8 mouse cellular contexts compared by ENCODE assay signal in the genomic region with DNA sequence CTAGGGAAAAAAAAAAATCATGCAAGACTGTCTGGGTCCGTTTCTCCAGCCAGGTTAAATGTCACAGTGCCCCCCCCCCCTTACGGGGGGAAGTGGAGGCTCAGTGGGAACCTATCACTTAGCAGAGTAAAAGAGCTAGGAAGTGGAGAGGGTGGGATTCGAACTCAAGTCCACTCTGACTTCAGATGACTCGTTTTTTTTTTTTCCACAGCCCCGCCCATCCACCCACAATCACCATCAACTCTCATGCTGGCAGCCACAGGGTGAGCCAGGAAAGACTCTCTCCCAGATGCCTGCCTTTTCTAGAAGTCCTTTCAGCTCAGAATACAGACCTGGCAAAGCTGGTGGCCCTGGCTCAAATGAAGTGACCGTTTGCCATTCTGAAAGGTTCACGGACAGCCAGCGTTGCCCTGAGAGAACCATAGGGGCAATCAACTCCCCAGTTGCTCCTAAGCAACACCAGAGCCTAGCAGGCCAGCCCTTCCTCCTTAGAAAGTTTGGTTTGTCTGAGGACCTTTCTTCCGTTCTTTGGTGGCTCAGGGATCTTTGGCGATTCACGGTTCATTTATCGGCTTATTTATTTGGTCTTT. TPM values are rescaled to one million over a fixed set of nuclear protein-coding genes. Genes with fewer than 3 reads are reported as not detected.
DNase-seq lines count a peak whose midpoint lies in the region; ATAC-seq and TF ChIP-seq lines count a peak whose summit lies in the region.

No protein-coding gene starts in this region.

- no peak for TF ChIP-seq CTCF in heart, adult 2 months (IDR thresholded peaks at IDR 0.05)
- no peak for TF ChIP-seq CTCF in lung, embryonic 14.5 days (IDR thresholded peaks at IDR 0.05; ENCODE audit: low read depth)
- TF ChIP-seq CTCF in cortical plate, adult 2 months (IDR thresholded peaks at IDR 0.05; ENCODE audit: extremely low read depth, insufficient read depth, low read length) = no peak
- no peak for TF ChIP-seq CTCF in liver, embryonic 14.5 days (IDR thresholded peaks at IDR 0.05; ENCODE audit: low read depth)

- no peak for ATAC-seq in lung, embryonic 14.5 days (ENCODE audit: insufficient read depth)
- no peak for ATAC-seq in liver, embryonic 14.5 days (ENCODE audit: insufficient read depth)

- H3K4me1 ChIP-seq in heart, adult 2 months (ENCODE audit: control insufficient read depth, insufficient read depth, low read length) = peaks cover 14% of the 10 kb centered on the region
- peaks cover 20% of the 10 kb centered on the region for H3K4me1 ChIP-seq in lung, embryonic 14.5 days (ENCODE audit: insufficient read depth)
- H3K4me1 ChIP-seq in cortical plate, adult 2 months (ENCODE audit: control insufficient read depth, insufficient read depth, low read length) = no peaks in the 10 kb centered on the region
- H3K4me1 ChIP-seq in liver, embryonic 14.5 days (replicated peaks; ENCODE audit: control insufficient read depth in 2 of 2, insufficient read depth in 2 of 2, low read length in 1 of 2) = peaks cover 42 to 44% of the 10 kb centered on the region in 2 experiments

- intact Hi-C loops in heart, adult 2 months (cut with DNase I) = no loop called here

- H3K9ac ChIP-seq in heart, adult 2 months (ENCODE audit: low read depth, low read length) = no peak overlapping the region
- no peak overlapping the region for H3K9ac ChIP-seq in lung, embryonic 14.5 days
- peak overlapping the region; percentile 61 for H3K9ac ChIP-seq in liver, embryonic 14.5 days (replicated peaks)

- no peaks in the 10 kb centered on the region for H3K36me3 ChIP-seq in heart, adult 2 months (ENCODE audit: control insufficient read depth, insufficient read depth, low read length)
- H3K36me3 ChIP-seq in lung, embryonic 14.5 days (ENCODE audit: insufficient read depth) = no peaks in the 10 kb centered on the region
- H3K36me3 ChIP-seq in liver, embryonic 14.5 days (replicated peaks; ENCODE audit: control insufficient read depth, insufficient read depth, low read depth) = no peaks in the 10 kb centered on the region

- no peak for TF ChIP-seq EP300 in heart, adult 2 months (IDR thresholded peaks at IDR 0.05; ENCODE audit: insufficient read depth, low read depth, low read length)
- no peak for TF ChIP-seq EP300 in liver, embryonic 14.5 days (IDR thresholded peaks at IDR 0.05; ENCODE audit: low read depth)

- H3K27me3 ChIP-seq in heart, adult 2 months (ENCODE audit: control insufficient read depth, insufficient read depth, low read length) = no peaks in the 10 kb centered on the region
- no peaks in the 10 kb centered on the region for H3K27me3 ChIP-seq in lung, embryonic 14.5 days (ENCODE audit: insufficient read depth, low read length)
- no peaks in the 10 kb centered on the region for H3K27me3 ChIP-seq in liver, embryonic 14.5 days (ENCODE audit: control insufficient read depth, insufficient read depth, low read length)

- H3K4me2 ChIP-seq in lung, embryonic 14.5 days = peak overlapping the region; percentile 51; the same call in 1 of the 2 replicates
- H3K4me2 ChIP-seq in liver, embryonic 14.5 days (ENCODE audit: low read depth) = peak overlapping the region; percentile 67

- H3K79me2 ChIP-seq in heart, adult 2 months (replicated peaks; ENCODE audit: control insufficient read depth, insufficient read depth, low read length) = no peaks in the 10 kb centered on the region

- no peak for TF ChIP-seq POLR2A in heart, adult 2 months (IDR thresholded peaks at IDR 0.05; ENCODE audit: insufficient read depth, low read depth, low read length)
- no peak for TF ChIP-seq POLR2A in cortical plate, adult 2 months (IDR thresholded peaks at IDR 0.05; ENCODE audit: extremely low read depth, insufficient read depth, low read length)

- WGBS in heart, adult 2 months = 64% methylated on average over 12 of the region's 12 CpGs
- WGBS in lung, embryonic 14.5 days = 58% methylated on average over 12 of the region's 12 CpGs
- 35% methylated on average over 12 of the region's 12 CpGs for WGBS in liver, embryonic 14.5 days (ENCODE audit: insufficient replicate concordance)

- H3K27ac ChIP-seq in heart, adult 2 months = peak overlapping the region; percentile 84
- H3K27ac ChIP-seq in lung, embryonic 14.5 days (ENCODE audit: low read depth) = peak overlapping the region; percentile 76
- peak overlapping the region; percentile 74; the same call in 1 of the 2 replicates for H3K27ac ChIP-seq in cortical plate, adult 2 months (ENCODE audit: insufficient read depth, low read length)
- H3K27ac ChIP-seq in liver, embryonic 14.5 days = peak overlapping the region; percentile 93

- no peaks in the 10 kb centered on the region for H3K9me3 ChIP-seq in lung, embryonic 14.5 days (ENCODE audit: low read depth, low read length)
- no peaks in the 10 kb centered on the region; the same call in 1 of the 2 replicates for H3K9me3 ChIP-seq in liver, embryonic 14.5 days (ENCODE audit: control insufficient read depth, low read length)

- DNase-seq in heart, adult 2 months = no peak
- no peak for DNase-seq in heart, adult 9 months (ENCODE audit: low spot score in 2 of 2)
- no peak for DNase-seq in lung, embryonic 14.5 days
- no peak for DNase-seq in lung, adult 18-20 months
- DNase-seq in liver, embryonic 14.5 days (ENCODE audit: low read depth in 3 of 3, low spot score in 3 of 3) = no peak
- DNase-seq in adrenal gland, adult 8-10 months = no peak
- DNase-seq in adrenal gland, postnatal 25 days = no peak

- H3K4me3 ChIP-seq in heart, adult 2 months = no peak overlapping the region
- H3K4me3 ChIP-seq in lung, embryonic 14.5 days (ENCODE audit: low read depth, low read length) = no peak overlapping the region
- no peak overlapping the region for H3K4me3 ChIP-seq in cortical plate, adult 2 months (ENCODE audit: insufficient read depth, low read length)
- H3K4me3 ChIP-seq in liver, embryonic 14.5 days (ENCODE audit: insufficient read depth in 1 of 2, low read depth in 2 of 2, low read length in 2 of 2) = no peak overlapping the region

RNA-seq across cellular contexts. Expression of gene Clic4, which starts 13.5 kb away (rescaled TPM):
- total RNA-seq in heart, adult 2 months (2021) = 100 to 1,000 TPM; 248 to 249 TPM
- 148 and 227 TPM in 2 replicates for polyA plus RNA-seq in heart, adult 2 months (2012; rRNA removed)
- polyA plus RNA-seq in lung, embryonic 14.5 days (2014; fragmentation: Nextera tagmentation; extraction: Ambion mirVana) = 128 and 133 TPM in 2 replicates
- polyA plus RNA-seq in cortical plate, adult 2 months (2012; rRNA removed) = 54.0 and 65.8 TPM in 2 replicates
- 29.7 and 40.8 TPM in 2 replicates for polyA plus RNA-seq in liver, embryonic 14.5 days (2012; rRNA removed)
- 65.8 and 76.5 TPM in 2 replicates for polyA plus RNA-seq in liver, embryonic 14.5 days (2014; fragmentation: Nextera tagmentation; extraction: Ambion mirVana)
- total RNA-seq in adrenal gland, adult 8-10 months (2022) = 10 to 100 TPM; 59.8 to 89.0 (median 74.4) TPM
- 65.5 and 72.8 TPM in 2 replicates for total RNA-seq in adrenal gland, postnatal 25 days (2021)
